9 mouse cellular contexts compared by ENCODE assay signal in the genomic region with DNA sequence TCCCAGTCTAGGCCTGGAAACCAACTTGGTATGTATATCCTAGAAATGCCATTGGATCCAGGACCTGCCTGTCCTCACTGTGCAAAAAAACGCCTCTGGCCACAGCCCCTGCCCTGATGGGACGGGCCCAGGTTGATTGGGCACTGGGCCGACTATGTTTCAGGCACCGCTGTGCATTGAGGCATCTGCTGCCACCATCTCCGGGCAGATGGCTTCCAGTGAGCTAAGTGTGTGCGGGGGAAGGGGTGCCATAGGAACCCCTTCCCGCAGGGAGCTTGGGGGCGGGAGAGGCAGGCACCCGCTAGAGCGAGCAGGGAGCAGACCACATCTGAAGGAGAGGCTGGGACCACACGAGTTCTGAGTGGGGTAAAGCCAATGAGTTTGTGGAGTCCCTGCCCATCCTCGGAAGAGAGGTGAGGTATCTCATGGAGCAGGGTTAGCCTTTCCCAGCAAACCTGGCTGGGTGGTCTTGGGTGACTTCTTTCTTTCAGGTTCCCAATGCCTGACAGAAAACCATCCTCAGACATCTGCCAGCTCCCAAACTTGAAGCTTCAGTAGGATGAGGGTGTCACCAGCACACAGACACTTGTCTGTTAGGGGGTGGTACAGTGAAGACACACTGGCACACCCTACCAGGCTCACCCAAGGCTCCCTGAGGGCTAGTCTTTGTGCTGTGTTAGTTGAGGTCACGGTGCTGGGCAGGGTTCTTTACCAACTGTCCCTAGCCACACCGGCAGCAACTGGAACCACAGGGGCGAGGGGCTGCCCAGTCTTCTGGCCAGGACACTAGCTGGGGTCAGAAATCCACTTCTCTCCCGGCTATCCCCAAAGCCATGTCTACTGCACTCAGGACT. TPM values are rescaled to one million over a fixed set of nuclear protein-coding genes. Genes with fewer than 3 reads are reported as not detected.
DNase-seq lines count a peak whose midpoint lies in the region; ATAC-seq and TF ChIP-seq lines count a peak whose summit lies in the region.
"Had no signal": no experiment of that assay in that cellular context is flagged by ENCODE, and none has a peak within 500 bp of the region (broad histone marks: within the 10 kb centered on the region; RNA-seq: fewer than 3 reads in every experiment).

No protein-coding gene starts in this region.

- no peak for TF ChIP-seq POLR2A in cerebellum, adult 2 months (IDR thresholded peaks at IDR 0.05; ENCODE audit: borderline replicate concordance, insufficient read depth, low read length)

- ATAC-seq in forebrain, embryonic 13.5 days: peak; percentile 9; the same call in 1 of the 2 replicates
- no peak for ATAC-seq in neural tube, embryonic 13.5 days (ENCODE audit: low read depth)

- H3K4me3 ChIP-seq in cerebellum, adult 2 months (replicated peaks; ENCODE audit: insufficient read depth, low read depth, low read length): no peak overlapping the region
- H3K4me3 ChIP-seq in forebrain, embryonic 13.5 days: no peak overlapping the region
- H3K4me3 ChIP-seq in neural tube, embryonic 13.5 days: no peak overlapping the region

- no peak for TF ChIP-seq CTCF in cerebellum, adult 2 months (IDR thresholded peaks at IDR 0.05; ENCODE audit: borderline replicate concordance, insufficient read depth, low read depth, low read length)

- peak overlapping the region; percentile 59; the same call in 1 of the 2 replicates for H3K9ac ChIP-seq in forebrain, embryonic 13.5 days
- no peak overlapping the region for H3K9ac ChIP-seq in neural tube, embryonic 13.5 days

- peak overlapping the region; percentile 81 for H3K27ac ChIP-seq in cerebellum, adult 2 months (ENCODE audit: insufficient read depth, low read length)
- H3K27ac ChIP-seq in forebrain, embryonic 13.5 days: peak overlapping the region; percentile 95
- H3K27ac ChIP-seq in neural tube, embryonic 13.5 days (replicated peaks): peak overlapping the region; percentile 91
- H3K27ac ChIP-seq: heart, embryonic 13.5 days had no signal

- no peaks in the 10 kb centered on the region for H3K36me3 ChIP-seq in forebrain, embryonic 13.5 days (ENCODE audit: poor library complexity, severe bottlenecking)
- no peaks in the 10 kb centered on the region for H3K36me3 ChIP-seq in neural tube, embryonic 13.5 days
- H3K36me3 ChIP-seq: heart, embryonic 13.5 days had no signal

- H3K4me2 ChIP-seq in forebrain, embryonic 13.5 days: peak overlapping the region; percentile 52
- H3K4me2 ChIP-seq in neural tube, embryonic 13.5 days: no peak overlapping the region

- no peaks in the 10 kb centered on the region for H3K27me3 ChIP-seq in cerebellum, adult 2 months (ENCODE audit: control insufficient read depth, insufficient read depth, low read length)
- H3K27me3 ChIP-seq in forebrain, embryonic 13.5 days: no peaks in the 10 kb centered on the region
- H3K27me3 ChIP-seq in neural tube, embryonic 13.5 days: no peaks in the 10 kb centered on the region

- no peaks in the 10 kb centered on the region for H3K9me3 ChIP-seq in forebrain, embryonic 13.5 days (replicated peaks)
- H3K9me3 ChIP-seq in neural tube, embryonic 13.5 days: no peaks in the 10 kb centered on the region
- H3K9me3 ChIP-seq: heart, embryonic 13.5 days had no signal

- peaks cover 73% of the 10 kb centered on the region for H3K4me1 ChIP-seq in cerebellum, adult 2 months (ENCODE audit: control insufficient read depth, insufficient read depth, low read length)
- H3K4me1 ChIP-seq in forebrain, embryonic 13.5 days: peaks cover 58% of the 10 kb centered on the region
- peaks cover 58% of the 10 kb centered on the region for H3K4me1 ChIP-seq in neural tube, embryonic 13.5 days (replicated peaks)

- DNase-seq in cerebellum, adult 2 months: peak in 1 of 2 experiments; percentile 50
- DNase-seq in cerebellum, adult 11 months: no peak
- peak; percentile 74 to 76 for DNase-seq in layer of hippocampus, adult 8-10 months (ENCODE audit: low spot score in 2 of 2)
- no peak for DNase-seq in heart, postnatal 4 days
- DNase-seq in adrenal gland, adult 18-20 months (ENCODE audit: low spot score in 2 of 2): no peak
- DNase-seq in urinary bladder, postnatal 14 days (ENCODE audit: low spot score): no peak

- WGBS in cerebellum, adult 2 months: 33% methylated on average over 16 of the region's 16 CpGs
- WGBS in forebrain, embryonic 13.5 days: 67% methylated on average over 16 of the region's 16 CpGs
- WGBS in neural tube, embryonic 13.5 days: 54% methylated on average over 16 of the region's 16 CpGs

RNA-seq across cellular contexts. Expression of a gene that starts 24.9 kb away (rescaled TPM):
- polyA plus RNA-seq in cerebellum, adult 2 months (2012; rRNA removed): 15.4 and 16.4 TPM in 2 replicates
- 18.7 TPM in 2 replicates for polyA plus RNA-seq in forebrain, embryonic 13.5 days (2015; fragmentation: Nextera tagmentation; extraction: Ambion mirVana)
- total RNA-seq in layer of hippocampus, adult 8-10 months (2022): 10 to 100 TPM; 28.8 to 39.7 (median 32.2) TPM
- 15.6 and 17.3 TPM in 2 replicates for polyA plus RNA-seq in neural tube, embryonic 13.5 days (2015; fragmentation: Nextera tagmentation; extraction: Ambion mirVana)
- 10 to 100 TPM; 15.7 to 17.4 TPM for total RNA-seq in heart, postnatal 4 days (2021)
- total RNA-seq in adrenal gland, adult 18-20 months (2021): 10 to 100 TPM; 14.4 to 15.6 TPM

RNA-seq across cellular contexts. Expression of a gene that starts 31.5 kb away (rescaled TPM):
- 200 and 249 TPM in 2 replicates for polyA plus RNA-seq in cerebellum, adult 2 months (2012; rRNA removed)
- 4.1 and 4.7 TPM in 2 replicates for polyA plus RNA-seq in forebrain, embryonic 13.5 days (2015; fragmentation: Nextera tagmentation; extraction: Ambion mirVana)
- 100 to 1,000 TPM; 330 to 455 (median 386) TPM for total RNA-seq in layer of hippocampus, adult 8-10 months (2022)
- polyA plus RNA-seq in neural tube, embryonic 13.5 days (2015; fragmentation: Nextera tagmentation; extraction: Ambion mirVana): 15.3 and 18.8 TPM in 2 replicates
- under 1 TPM; 0.50 to 0.74 TPM for total RNA-seq in heart, postnatal 4 days (2021)
- total RNA-seq in adrenal gland, adult 18-20 months (2021): 1 to 10 TPM; 2.7 to 4.6 TPM

Comparison
In these comparisons a context has a peak if more than half of its experiments do, and no peak if none do; other contexts are left out.
1. DNase-seq: peak in layer of hippocampus, adult 8-10 months (2 of 2); none in cerebellum, adult 11 months (single experiment), heart, postnatal 4 days (single experiment), adrenal gland, adult 18-20 months (0 of 2) and urinary bladder, postnatal 14 days (single experiment).
2. RNA of a gene that starts 31.5 kb away (total RNA-seq): 330 to 455 TPM in layer of hippocampus, adult 8-10 months; 2.7 to 4.6 TPM in adrenal gland, adult 18-20 months and 0.50 to 0.74 TPM in heart, postnatal 4 days; every median in the first group is over 10 times any median in the second.
3. Peak in every context shown above with its lines, with median percentiles within 50 percentile points of each other: H3K27ac ChIP-seq.